In the genomic region with DNA sequence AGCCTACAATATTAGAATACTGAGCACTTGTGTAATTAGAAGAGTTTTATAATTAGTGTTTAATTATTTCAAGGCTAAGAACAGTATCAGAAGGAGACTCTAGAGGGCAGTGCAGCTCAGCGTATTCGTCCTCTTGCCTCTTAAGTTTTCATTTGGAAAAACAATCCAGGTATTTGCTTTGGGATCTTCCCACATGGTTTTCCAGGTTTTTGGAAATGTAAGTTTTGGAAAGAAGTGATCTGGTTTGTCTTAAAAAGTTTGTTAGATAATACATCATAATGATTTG, we compare ENCODE assay signal across 9 mouse cellular contexts.
DNase-seq lines count a peak whose midpoint lies in the region; ATAC-seq and TF ChIP-seq lines count a peak whose summit lies in the region.
"Had no signal": no experiment of that assay in that cellular context is flagged by ENCODE, and none has a peak within 500 bp of the region (broad histone marks: within the 10 kb centered on the region; RNA-seq: fewer than 3 reads in every experiment).

No protein-coding gene starts in this region.

- no peak for ATAC-seq in kidney, postnatal 0 days (replicated peaks; ENCODE audit: low FRiP score, low read depth)
- no peak for ATAC-seq in kidney, embryonic 16.5 days (ENCODE audit: low FRiP score, low TSS enrichment)
- peak; percentile 66 for ATAC-seq in forebrain, embryonic 15.5 days (replicated peaks)
- ATAC-seq in erythroblast, adult 5-6 weeks (replicated peaks; ENCODE audit: low FRiP score, poor library complexity, severe bottlenecking), result no peak

- no peak overlapping the region for H3K27ac ChIP-seq in kidney, postnatal 0 days
- H3K27ac ChIP-seq in kidney, embryonic 16.5 days (ENCODE audit: low read length), result no peak overlapping the region
- H3K27ac ChIP-seq in forebrain, embryonic 15.5 days (replicated peaks), result no peak overlapping the region

- WGBS in kidney, postnatal 0 days, result 6% methylated on average over 2 of the region's 2 CpGs
- 16% methylated on average over 2 of the region's 2 CpGs for WGBS in kidney, embryonic 16.5 days
- 2% methylated on average over 2 of the region's 2 CpGs for WGBS in forebrain, embryonic 15.5 days

- H3K27me3 ChIP-seq in kidney, postnatal 0 days (ENCODE audit: insufficient read depth, low read length), result no peaks in the 10 kb centered on the region
- no peaks in the 10 kb centered on the region for H3K27me3 ChIP-seq in kidney, embryonic 16.5 days (ENCODE audit: insufficient read depth, low read length)
- H3K27me3 ChIP-seq in forebrain, embryonic 15.5 days, result no peaks in the 10 kb centered on the region
- H3K27me3 ChIP-seq: hindbrain, embryonic 15.5 days had no signal

- H3K9me3 ChIP-seq in kidney, postnatal 0 days (replicated peaks; ENCODE audit: low read length), result no peaks in the 10 kb centered on the region
- H3K9me3 ChIP-seq in kidney, embryonic 16.5 days (ENCODE audit: low read length), result no peaks in the 10 kb centered on the region
- no peaks in the 10 kb centered on the region for H3K9me3 ChIP-seq in forebrain, embryonic 15.5 days
- H3K9me3 ChIP-seq: hindbrain, embryonic 15.5 days had no signal

- H3K4me1 ChIP-seq in kidney, postnatal 0 days (replicated peaks; ENCODE audit: insufficient read depth, low read length), result no peaks in the 10 kb centered on the region; the same call in 1 of the 2 replicates
- peaks cover 52% of the 10 kb centered on the region for H3K4me1 ChIP-seq in kidney, embryonic 16.5 days (ENCODE audit: insufficient read depth, low read length)
- H3K4me1 ChIP-seq in forebrain, embryonic 15.5 days, result peaks cover 48% of the 10 kb centered on the region

- TF ChIP-seq CTCF in kidney, postnatal 0 days (IDR thresholded peaks at IDR 0.05; ENCODE audit: low read depth), result peak; percentile 83

- DNase-seq in kidney, postnatal 0 days (ENCODE audit: low spot score), result peak; percentile 82
- peak; percentile 21 for DNase-seq in CD4-positive helper T cell, adult 2 months (ENCODE audit: low read depth, low spot score)
- DNase-seq in Muller cell, postnatal 12 days (ENCODE audit: inconsistent ontology term), result peak; percentile 56
- DNase-seq in ovary, adult 18-20 months (ENCODE audit: low spot score), result no peak
- no peak for DNase-seq in urinary bladder, postnatal 36 days (ENCODE audit: low spot score in 2 of 2)

- no peak overlapping the region for H3K4me3 ChIP-seq in kidney, postnatal 0 days (replicated peaks; ENCODE audit: low read depth, low read length)
- H3K4me3 ChIP-seq in kidney, embryonic 16.5 days (ENCODE audit: low read length), result no peak overlapping the region
- no peak overlapping the region for H3K4me3 ChIP-seq in forebrain, embryonic 15.5 days
- H3K4me3 ChIP-seq: hindbrain, embryonic 15.5 days had no signal

- H3K4me2 ChIP-seq in kidney, postnatal 0 days (ENCODE audit: low read length), result no peak overlapping the region
- H3K4me2 ChIP-seq in kidney, embryonic 16.5 days (replicated peaks; ENCODE audit: low read depth, low read length), result no peak overlapping the region
- H3K4me2 ChIP-seq in forebrain, embryonic 15.5 days (replicated peaks), result no peak overlapping the region
- H3K4me2 ChIP-seq: hindbrain, embryonic 15.5 days had no signal

- H3K36me3 ChIP-seq in kidney, postnatal 0 days (ENCODE audit: insufficient read depth, low read length), result no peaks in the 10 kb centered on the region
- H3K36me3 ChIP-seq in kidney, embryonic 16.5 days (ENCODE audit: insufficient read depth, low read length), result no peaks in the 10 kb centered on the region
- H3K36me3 ChIP-seq in forebrain, embryonic 15.5 days, result no peaks in the 10 kb centered on the region
- H3K36me3 ChIP-seq: hindbrain, embryonic 15.5 days had no signal

- H3K9ac ChIP-seq in kidney, postnatal 0 days (ENCODE audit: low read depth, low read length), result no peak overlapping the region
- H3K9ac ChIP-seq in kidney, embryonic 16.5 days (replicated peaks; ENCODE audit: low read length), result no peak overlapping the region
- no peak overlapping the region for H3K9ac ChIP-seq in forebrain, embryonic 15.5 days (replicated peaks)
- H3K9ac ChIP-seq: hindbrain, embryonic 15.5 days had no signal

Comparison
In these comparisons a context has a peak if more than half of its experiments do, and no peak if none do; other contexts are left out.
1. DNase-seq: peak in kidney, postnatal 0 days (single experiment), CD4-positive helper T cell, adult 2 months (single experiment) and Muller cell, postnatal 12 days (single experiment); none in ovary, adult 18-20 months (single experiment) and urinary bladder, postnatal 36 days (0 of 2).